Mouse (Mus musculus): ENCODE data around the gene Znrf3.

Znrf3 gene

DNA sequence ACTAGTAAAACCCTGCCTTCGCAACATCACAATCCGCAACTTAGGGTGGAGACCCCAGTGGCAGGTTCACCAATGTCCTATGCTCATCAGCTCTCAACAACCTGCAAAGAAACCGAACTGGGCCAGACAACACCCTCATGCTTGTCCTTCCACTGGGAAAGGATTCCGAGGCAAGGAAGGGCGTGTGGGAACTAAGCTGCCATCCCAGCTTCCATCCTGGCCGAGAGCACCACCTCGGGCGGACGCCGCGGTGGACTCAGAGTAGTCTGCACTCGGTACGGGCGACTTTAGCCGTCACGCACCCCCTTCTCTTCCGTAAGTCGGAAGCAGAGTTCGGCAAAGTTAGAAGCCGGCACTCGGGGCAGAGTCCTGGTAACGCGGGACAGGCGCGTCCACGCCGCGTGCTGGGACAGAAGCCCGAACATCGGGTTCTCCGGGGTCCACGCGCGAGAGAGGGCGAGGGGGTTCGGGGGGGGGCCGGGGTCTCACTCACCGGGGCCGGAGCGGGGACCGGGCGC, 183.6 kb downstream of the Znrf3 start:
- Histone ChIP-seq H3K27me3 (ENCODE audit: insufficient read depth, low read length) (peaks cover 16% of the 10 kb centered on the region), H3K4me1 (replicated peaks; ENCODE audit: low read depth, low read length) (peaks cover 51% of the 10 kb centered on the region), H3K36me3 (ENCODE audit: insufficient read depth, low read length) (no peaks in the 10 kb centered on the region), H3K9me3 (ENCODE audit: low read length) (no peaks in the 10 kb centered on the region), H3K4me3 (replicated peaks; ENCODE audit: low read length) (peak overlapping the region; percentile 89)
- TF ChIP-seq CTCF (conservative IDR thresholded peaks at IDR 0.05; ENCODE audit: low read length) (no peak), NANOG (IDR thresholded peaks at IDR 0.05; ENCODE audit: borderline replicate concordance, low read length) (no peak), POU5F1 (IDR thresholded peaks at IDR 0.05; ENCODE audit: borderline replicate concordance, low read length) (no peak)

- no peaks in the 10 kb centered on the region for H3K36me3 ChIP-seq (ENCODE audit: insufficient read depth, low read length)
- H3K4me3 ChIP-seq (replicated peaks; ENCODE audit: low read length) = peak overlapping the region; percentile 89; the same call in 1 of the 2 replicates
- peaks cover 60% of the 10 kb centered on the region for H3K4me1 ChIP-seq (replicated peaks; ENCODE audit: low read depth, low read length)
Measured at GRCm38 (mm10) chr11:5259944-5260598, 184.6 kb downstream of the Znrf3 start.

DNA sequence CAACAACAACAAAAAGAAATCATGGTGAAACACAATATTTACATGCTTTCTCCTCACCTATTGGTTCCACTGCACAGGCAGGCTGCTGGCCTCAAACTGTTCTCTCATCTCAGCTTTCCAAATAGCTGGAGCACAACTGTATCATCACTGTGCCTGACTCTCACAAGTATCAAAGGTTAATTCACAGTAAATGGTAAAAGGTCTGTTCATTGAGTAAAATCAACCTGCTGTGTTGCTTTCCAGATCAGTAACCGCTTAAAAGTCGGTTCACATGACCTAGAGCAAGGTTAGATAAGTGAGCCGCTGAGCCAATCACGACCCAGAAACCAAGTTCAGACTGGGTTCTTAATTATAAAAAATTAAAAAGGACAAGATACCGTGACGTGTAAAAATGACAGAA, 186.6 kb downstream of the Znrf3 start:
- no peak overlapping the region for H3K4me3 ChIP-seq (replicated peaks; ENCODE audit: low read length)
- H3K4me1 ChIP-seq (replicated peaks; ENCODE audit: low read depth, low read length) = peaks cover 51% of the 10 kb centered on the region
- peaks cover 16% of the 10 kb centered on the region for H3K27me3 ChIP-seq (ENCODE audit: insufficient read depth, low read length)
- H3K36me3 ChIP-seq (ENCODE audit: insufficient read depth, low read length) = no peaks in the 10 kb centered on the region
- TF ChIP-seq CTCF (conservative IDR thresholded peaks at IDR 0.05; ENCODE audit: low read length) (no peak), POU5F1 (IDR thresholded peaks at IDR 0.05; ENCODE audit: borderline replicate concordance, low read length) (no peak), NANOG (IDR thresholded peaks at IDR 0.05; ENCODE audit: borderline replicate concordance, low read length) (no peak)
- no peaks in the 10 kb centered on the region for H3K9me3 ChIP-seq (ENCODE audit: low read length)

More at GRCm38 (mm10) chr11:5259944-5260598, 184.6 kb downstream of the Znrf3 start:
- Histone ChIP-seq H3K9me3 (ENCODE audit: low read length) (no peaks in the 10 kb centered on the region), H3K27me3 (ENCODE audit: insufficient read depth, low read length) (peaks cover 16% of the 10 kb centered on the region)
- TF ChIP-seq POU5F1 (IDR thresholded peaks at IDR 0.05; ENCODE audit: borderline replicate concordance, low read length) (no peak), NANOG (IDR thresholded peaks at IDR 0.05; ENCODE audit: borderline replicate concordance, low read length) (no peak), CTCF (conservative IDR thresholded peaks at IDR 0.05; ENCODE audit: low read length) (no peak)

- peaks cover 52% of the 10 kb centered on the region for H3K4me1 ChIP-seq (replicated peaks; ENCODE audit: low read depth, low read length)
- TF ChIP-seq CTCF (conservative IDR thresholded peaks at IDR 0.05; ENCODE audit: low read length) (no peak), NANOG (IDR thresholded peaks at IDR 0.05; ENCODE audit: borderline replicate concordance, low read length) (no peak), POU5F1 (IDR thresholded peaks at IDR 0.05; ENCODE audit: borderline replicate concordance, low read length) (no peak)
- no peaks in the 10 kb centered on the region for H3K36me3 ChIP-seq (ENCODE audit: insufficient read depth, low read length)
- no peak overlapping the region for H3K4me3 ChIP-seq (replicated peaks; ENCODE audit: low read length)
- peaks cover 16% of the 10 kb centered on the region for H3K27me3 ChIP-seq (ENCODE audit: insufficient read depth, low read length)
- H3K9me3 ChIP-seq (ENCODE audit: low read length) = no peaks in the 10 kb centered on the region
Measured at GRCm38 (mm10) chr11:5257151-5257862, 187.3 kb downstream of the Znrf3 start.

DNA sequence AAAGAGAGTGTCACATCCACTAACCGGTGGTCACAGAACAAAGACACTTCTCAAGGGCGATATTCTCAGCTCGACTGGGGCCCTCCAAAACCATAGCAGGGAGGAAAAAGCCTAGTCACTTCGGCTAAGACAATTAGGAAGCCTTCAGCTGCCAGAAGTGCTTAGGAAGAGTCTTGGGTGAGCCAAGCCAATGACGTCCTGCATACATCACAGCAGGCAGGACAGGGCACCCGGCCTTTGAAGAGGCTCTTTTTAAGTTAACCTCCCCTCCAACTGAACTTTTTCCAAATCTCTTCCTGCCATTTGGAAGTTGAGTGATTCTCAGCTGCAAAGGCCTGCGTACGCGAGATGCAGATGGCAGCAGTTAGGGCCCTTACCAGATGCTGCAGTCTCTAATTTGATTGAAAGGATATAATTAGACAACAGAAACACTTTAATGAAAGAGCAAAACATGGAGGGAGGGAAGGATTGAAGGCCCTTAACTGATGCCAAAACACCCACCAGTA, 189.1 kb downstream of the Znrf3 start:
- Histone ChIP-seq H3K9me3 (ENCODE audit: low read length) (no peaks in the 10 kb centered on the region), H3K27me3 (ENCODE audit: insufficient read depth, low read length) (peaks cover 8% of the 10 kb centered on the region), H3K36me3 (ENCODE audit: insufficient read depth, low read length) (no peaks in the 10 kb centered on the region), H3K4me1 (replicated peaks; ENCODE audit: low read depth, low read length) (peaks cover 47% of the 10 kb centered on the region), H3K4me3 (replicated peaks; ENCODE audit: low read length) (no peak overlapping the region)
- TF ChIP-seq POU5F1 (IDR thresholded peaks at IDR 0.05; ENCODE audit: borderline replicate concordance, low read length) = no peak
- TF ChIP-seq CTCF (conservative IDR thresholded peaks at IDR 0.05; ENCODE audit: low read length) = no peak
- TF ChIP-seq NANOG (IDR thresholded peaks at IDR 0.05; ENCODE audit: borderline replicate concordance, low read length) = no peak

GRCm38 (mm10) chr11:5254016-5254415, 190.6 kb downstream of the Znrf3 start:
- Histone ChIP-seq H3K27me3 (ENCODE audit: insufficient read depth, low read length) (no peaks in the 10 kb centered on the region), H3K9me3 (ENCODE audit: low read length) (no peaks in the 10 kb centered on the region), H3K36me3 (ENCODE audit: insufficient read depth, low read length) (no peaks in the 10 kb centered on the region), H3K4me3 (replicated peaks; ENCODE audit: low read length) (no peak overlapping the region), H3K4me1 (replicated peaks; ENCODE audit: low read depth, low read length) (peaks cover 38% of the 10 kb centered on the region)
- TF ChIP-seq POU5F1 (IDR thresholded peaks at IDR 0.05; ENCODE audit: borderline replicate concordance, low read length) (no peak), NANOG (IDR thresholded peaks at IDR 0.05; ENCODE audit: borderline replicate concordance, low read length) (no peak), CTCF (conservative IDR thresholded peaks at IDR 0.05; ENCODE audit: low read length) (no peak)

DNA sequence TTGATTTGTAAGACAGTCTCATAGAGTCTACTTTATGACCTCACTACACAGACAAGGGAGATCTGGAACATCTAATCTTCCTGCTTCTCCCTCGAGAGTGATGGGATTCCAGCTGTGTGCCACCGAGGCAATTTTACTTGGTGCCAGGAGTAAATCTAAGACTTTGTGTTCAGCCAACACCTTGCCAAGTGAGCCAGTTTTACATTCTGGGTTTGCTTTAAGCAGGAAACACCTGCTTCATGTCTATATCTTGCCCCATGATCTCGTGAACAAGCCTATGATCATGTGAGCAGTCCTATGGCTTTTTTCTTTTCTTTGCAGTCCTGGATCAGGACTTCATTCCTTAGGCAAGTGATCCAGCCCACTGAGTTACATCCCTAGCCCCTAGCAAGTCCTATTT, 191.1 kb downstream of the Znrf3 start:
- no peak overlapping the region for H3K4me3 ChIP-seq (replicated peaks; ENCODE audit: low read length)
- TF ChIP-seq CTCF (conservative IDR thresholded peaks at IDR 0.05; ENCODE audit: low read length) (no peak), POU5F1 (IDR thresholded peaks at IDR 0.05; ENCODE audit: borderline replicate concordance, low read length) (no peak), NANOG (IDR thresholded peaks at IDR 0.05; ENCODE audit: borderline replicate concordance, low read length) (no peak)
- no peaks in the 10 kb centered on the region for H3K36me3 ChIP-seq (ENCODE audit: insufficient read depth, low read length)
- H3K27me3 ChIP-seq (ENCODE audit: insufficient read depth, low read length) = no peaks in the 10 kb centered on the region
- no peaks in the 10 kb centered on the region for H3K9me3 ChIP-seq (ENCODE audit: low read length)
- peaks cover 41% of the 10 kb centered on the region for H3K4me1 ChIP-seq (replicated peaks; ENCODE audit: low read depth, low read length)

- Histone ChIP-seq H3K4me1 (replicated peaks; ENCODE audit: low read depth, low read length) (peaks cover 43% of the 10 kb centered on the region), H3K27me3 (ENCODE audit: insufficient read depth, low read length) (no peaks in the 10 kb centered on the region), H3K36me3 (ENCODE audit: insufficient read depth, low read length) (no peaks in the 10 kb centered on the region), H3K9me3 (ENCODE audit: low read length) (no peaks in the 10 kb centered on the region), H3K4me3 (replicated peaks; ENCODE audit: low read length) (no peak overlapping the region)
- TF ChIP-seq CTCF (conservative IDR thresholded peaks at IDR 0.05; ENCODE audit: low read length) = no peak
- TF ChIP-seq POU5F1 (IDR thresholded peaks at IDR 0.05; ENCODE audit: borderline replicate concordance, low read length) = no peak
- TF ChIP-seq NANOG (IDR thresholded peaks at IDR 0.05; ENCODE audit: borderline replicate concordance, low read length) = no peak
Measured at GRCm38 (mm10) chr11:5252727-5253126, 191.9 kb downstream of the Znrf3 start.

Data from E14TG2a.4 (cell line).